Mouse (Mus musculus) midbrain, postnatal 0 days (tissue): ENCODE results near the gene Tcp11. TPM values are rescaled to one million over a fixed set of nuclear protein-coding genes. Genes with fewer than 3 reads are reported as not detected.

Source experiments
- ATAC-seq: fragments of 200-750 bp; cut with Nextera tagmentation; 2 replicates; pipeline ENCODE4 v1.8.0; 2017; ENCODE audit warnings: moderate number of reproducible peaks, mild to moderate bottlenecking, moderate TSS enrichment, moderate library complexity; ENCODE audit not compliant: low FRiP score
- DNase-seq: peaks from one replicate; pipeline ENCODE4 v3.0.0-alpha.2; 2015; ENCODE audit warnings: low spot score
- H3K27ac ChIP-seq: fragments of 300-500 bp; sonication (generic); 2 replicates; pipeline ENCODE4 v1.5.1; 2014; ENCODE audit warnings: low read depth, mild to moderate bottlenecking, low read length, mixed read lengths
- H3K27me3 ChIP-seq: fragments of 300-500 bp; sonication (generic); 2 replicates; pipeline ENCODE4 v1.6.1; 2014; ENCODE audit warnings: low read length, control low read depth, mixed read lengths; ENCODE audit not compliant: insufficient read depth
- H3K36me3 ChIP-seq: fragments of 300-500 bp; sonication (generic); 2 replicates; pipeline ENCODE4 v1.6.1; 2014; ENCODE audit warnings: low read length, control low read depth, mixed read lengths; ENCODE audit not compliant: insufficient read depth
- H3K4me1 ChIP-seq: fragments of 300-500 bp; sonication (generic); 2 replicates; pipeline ENCODE4 v1.6.1; 2014; ENCODE audit warnings: mild to moderate bottlenecking, control low read depth, antibody characterized with exemption, low read length, mixed read lengths; ENCODE audit not compliant: insufficient read depth
- H3K4me2 ChIP-seq: fragments of 300-500 bp; sonication (generic); 2 replicates; pipeline ENCODE4 v1.6.1; 2014; ENCODE audit warnings: low read depth, mild to moderate bottlenecking, low read length, mixed read lengths; ENCODE audit not compliant: poor library complexity, severe bottlenecking
- H3K4me3 ChIP-seq: fragments of 300-500 bp; sonication (generic); 2 replicates; pipeline ENCODE4 v1.5.1; 2014; ENCODE audit warnings: low read depth, mild to moderate bottlenecking, low read length, moderate library complexity
- H3K9ac ChIP-seq: fragments of 300-500 bp; sonication (generic); replicated peaks from 2 replicates; pipeline ENCODE4 v1.6.1; 2014; ENCODE audit warnings: mild to moderate bottlenecking, low read length, moderate library complexity, mixed read lengths; ENCODE audit not compliant: poor library complexity, severe bottlenecking
- H3K9me3 ChIP-seq: fragments of 300-500 bp; sonication (generic); 2 replicates; pipeline ENCODE4 v1.6.1; 2016; ENCODE audit warnings: low read length, control low read depth
- CTCF ChIP-seq: IDR thresholded peaks from 2 replicates; pipeline ENCODE4 v1.5.1; 2016; ENCODE audit warnings: antibody characterized with exemption, mild to moderate bottlenecking
- WGBS: fragments of 180-500 bp; shearing (Covaris S2); extraction: QIAGEN DNeasy Blood & Tissue Kit; methylation state at CpG from one replicate; pipeline ENCODE4 v1.1.7; 2014; 5-methylcytosine and 5-hydroxymethylcytosine counted together
- polyA plus RNA-seq: library from polyadenylated mRNA; unstranded; fragments of >200 nt; fragmentation: Nextera tagmentation; extraction: Ambion mirVana; gene quantifications from 2 replicates; pipeline ENCODE4 v1.2.1, GENCODE M21; 2015
- total RNA-seq: library from RNA; depleted of rRNA; stranded (reverse); fragments of >200 nt; gene quantifications from 2 replicates; pipeline ENCODE4 v1.2.3, GENCODE M21; 2014

Tcp11 gene
- total and polyA plus RNA-seq, 2 experiments from 2014 or later = 2.5 to 8.2 TPM

DNA sequence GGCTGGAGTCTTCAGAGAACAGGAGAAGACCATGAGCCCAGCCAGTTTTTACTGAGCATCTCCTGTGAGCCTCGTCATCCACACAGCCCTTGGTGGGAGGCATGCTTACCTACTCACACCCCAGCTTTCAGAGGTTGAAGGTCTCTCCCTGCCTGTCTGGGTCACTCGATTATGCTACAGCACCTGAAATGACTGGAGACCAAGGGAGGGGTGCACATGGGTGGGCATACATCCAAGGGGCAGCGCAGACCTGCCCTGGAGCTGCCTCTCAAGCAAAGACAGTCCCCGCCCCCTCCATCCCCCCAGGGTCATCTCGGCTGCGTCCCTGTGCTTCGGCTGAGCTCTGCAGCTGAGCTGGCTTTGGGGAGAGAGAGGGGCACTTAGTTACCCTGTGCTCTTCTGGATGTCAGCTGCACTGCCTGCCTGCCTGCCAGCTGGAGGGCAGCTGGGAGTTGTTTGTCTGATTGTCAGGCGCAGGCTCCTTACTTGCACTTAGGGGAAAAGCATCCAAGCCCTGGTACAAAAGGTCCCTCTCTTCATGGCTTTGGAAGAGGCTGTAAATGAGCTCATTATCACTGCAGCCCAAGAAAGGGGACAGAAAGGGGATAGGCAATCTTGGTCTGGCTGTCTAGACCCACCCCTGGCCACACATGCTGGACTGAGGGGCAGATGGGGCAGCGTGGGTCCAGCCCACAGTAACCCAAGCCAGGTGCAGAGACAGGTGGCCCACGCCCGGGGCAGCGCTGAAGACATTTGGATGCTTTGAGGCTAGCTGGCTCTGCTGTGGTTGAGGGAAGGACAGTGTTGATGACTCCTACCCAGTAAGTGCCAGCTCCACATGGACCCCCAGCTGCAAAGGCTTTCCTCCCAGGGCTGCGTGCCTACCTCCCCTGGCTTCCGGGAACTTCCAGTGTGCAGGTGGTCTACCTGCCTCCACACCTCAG lies 43.4 kb downstream of the Tcp11 start:
- 55% methylated on average over 14 of the region's 14 CpGs for WGBS
- no peak for TF ChIP-seq CTCF
- H3K27me3 ChIP-seq = no peaks in the 10 kb centered on the region
- no peak overlapping the region for H3K9ac ChIP-seq
- ATAC-seq (0 out of 2 replicates have a peak, but pooled peaks have one; percentile 35), DNase-seq (peak; percentile 78)
- H3K9me3 ChIP-seq = no peaks in the 10 kb centered on the region
- no peak overlapping the region for H3K4me2 ChIP-seq
- H3K4me1 ChIP-seq = peaks cover 19% of the 10 kb centered on the region
- no peaks in the 10 kb centered on the region; the same call in none of the 2 replicates for H3K36me3 ChIP-seq
- no peak overlapping the region for H3K4me3 ChIP-seq
- H3K27ac ChIP-seq = no peak overlapping the region

DNA sequence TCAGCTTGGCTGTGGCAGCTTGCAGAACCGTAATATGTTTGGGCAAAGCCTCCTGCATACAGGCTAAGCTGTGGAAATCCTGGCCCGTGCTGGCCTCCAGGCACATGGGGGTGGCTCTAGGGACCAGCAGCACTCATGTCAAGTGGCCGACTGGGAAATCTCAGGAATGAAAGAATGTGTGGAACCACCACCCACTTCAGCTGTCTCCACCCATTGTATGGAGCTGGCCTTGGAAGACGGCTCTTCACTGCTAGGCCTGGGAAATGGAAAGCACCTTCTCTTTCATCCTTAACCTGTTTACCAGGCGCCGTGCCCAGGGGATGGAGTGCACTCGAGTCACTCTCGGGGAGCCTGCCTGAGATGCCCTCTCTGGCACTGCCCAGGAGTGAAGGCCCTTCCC lies 45.5 kb downstream of the Tcp11 start:
- H3K9ac ChIP-seq = no peak overlapping the region
- no peaks in the 10 kb centered on the region for H3K27me3 ChIP-seq
- no peak for DNase-seq
- H3K27ac ChIP-seq = no peak overlapping the region
- 78% methylated on average over 8 of the region's 8 CpGs for WGBS
- no peak overlapping the region for H3K4me2 ChIP-seq
- H3K4me3 ChIP-seq = no peak overlapping the region
- no peaks in the 10 kb centered on the region; the same call in none of the 2 replicates for H3K36me3 ChIP-seq
- ATAC-seq = no peak
- no peaks in the 10 kb centered on the region for H3K9me3 ChIP-seq
- no peak for TF ChIP-seq CTCF
- peaks cover 2% of the 10 kb centered on the region for H3K4me1 ChIP-seq

DNA sequence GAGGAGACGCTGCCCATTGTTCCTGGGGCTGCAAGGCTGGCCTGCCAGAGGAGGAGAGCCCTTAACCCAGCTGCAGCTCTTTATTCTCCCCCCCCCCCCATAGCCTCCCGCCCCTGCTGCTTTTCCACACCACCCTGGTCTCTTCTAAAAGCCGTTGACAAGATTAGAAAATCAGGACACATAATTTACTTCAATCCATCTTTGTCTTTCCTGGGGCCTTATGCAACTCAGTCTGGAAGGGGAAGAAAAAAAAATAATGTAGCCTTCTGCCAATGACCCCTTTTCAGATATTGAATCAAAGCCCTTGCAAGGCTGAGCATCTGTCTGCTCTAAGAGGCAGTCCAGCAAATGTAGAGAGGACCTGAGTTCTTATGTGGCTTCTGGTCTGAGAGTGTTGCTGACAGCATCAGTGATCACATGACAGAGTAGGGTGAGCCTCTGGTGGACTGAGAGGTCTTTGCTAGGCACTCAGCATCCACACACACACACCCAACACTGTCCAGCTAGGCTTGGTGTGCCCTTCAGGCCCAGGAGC lies 47.3 kb downstream of the Tcp11 start:
- H3K4me2 ChIP-seq = no peak overlapping the region
- TF ChIP-seq CTCF = no peak
- no peaks in the 10 kb centered on the region for H3K4me1 ChIP-seq
- no peaks in the 10 kb centered on the region for H3K9me3 ChIP-seq
- no peaks in the 10 kb centered on the region for H3K27me3 ChIP-seq
- no peak overlapping the region for H3K27ac ChIP-seq
- DNase-seq (no peak), ATAC-seq (no peak)
- no peak overlapping the region for H3K9ac ChIP-seq
- H3K36me3 ChIP-seq = no peaks in the 10 kb centered on the region; the same call in none of the 2 replicates
- 36% methylated on average over 3 of the region's 3 CpGs for WGBS
- H3K4me3 ChIP-seq = no peak overlapping the region

DNA sequence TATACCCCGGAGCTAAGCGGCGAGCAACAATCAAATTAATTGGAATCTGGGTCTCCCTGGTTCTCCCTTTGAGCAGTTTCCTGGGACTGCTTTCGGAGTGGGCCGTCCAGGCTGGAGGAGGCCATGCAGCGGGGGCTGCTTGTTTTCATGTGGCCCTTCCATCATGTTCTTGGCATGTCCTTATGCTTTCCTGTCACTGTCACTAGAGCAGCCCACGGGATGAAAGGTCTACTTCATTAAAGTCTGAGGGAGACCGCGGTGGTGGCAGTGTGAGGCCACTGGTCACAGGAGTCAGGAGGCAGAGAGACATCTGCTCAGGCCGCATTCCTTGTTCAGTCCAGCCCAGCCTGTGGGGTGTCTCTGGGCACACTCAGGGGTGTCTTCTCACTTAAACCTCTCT lies 48.2 kb downstream of the Tcp11 start:
- H3K4me3 ChIP-seq = no peak overlapping the region
- no peak for TF ChIP-seq CTCF
- no peak overlapping the region for H3K27ac ChIP-seq
- H3K4me1 ChIP-seq = no peaks in the 10 kb centered on the region
- no peaks in the 10 kb centered on the region; the same call in none of the 2 replicates for H3K36me3 ChIP-seq
- H3K27me3 ChIP-seq = no peaks in the 10 kb centered on the region
- WGBS = 62% methylated on average over 10 of the region's 10 CpGs
- H3K9me3 ChIP-seq = no peaks in the 10 kb centered on the region
- H3K4me2 ChIP-seq = no peak overlapping the region
- H3K9ac ChIP-seq = no peak overlapping the region
- DNase-seq (no peak), ATAC-seq (no peak)

DNA sequence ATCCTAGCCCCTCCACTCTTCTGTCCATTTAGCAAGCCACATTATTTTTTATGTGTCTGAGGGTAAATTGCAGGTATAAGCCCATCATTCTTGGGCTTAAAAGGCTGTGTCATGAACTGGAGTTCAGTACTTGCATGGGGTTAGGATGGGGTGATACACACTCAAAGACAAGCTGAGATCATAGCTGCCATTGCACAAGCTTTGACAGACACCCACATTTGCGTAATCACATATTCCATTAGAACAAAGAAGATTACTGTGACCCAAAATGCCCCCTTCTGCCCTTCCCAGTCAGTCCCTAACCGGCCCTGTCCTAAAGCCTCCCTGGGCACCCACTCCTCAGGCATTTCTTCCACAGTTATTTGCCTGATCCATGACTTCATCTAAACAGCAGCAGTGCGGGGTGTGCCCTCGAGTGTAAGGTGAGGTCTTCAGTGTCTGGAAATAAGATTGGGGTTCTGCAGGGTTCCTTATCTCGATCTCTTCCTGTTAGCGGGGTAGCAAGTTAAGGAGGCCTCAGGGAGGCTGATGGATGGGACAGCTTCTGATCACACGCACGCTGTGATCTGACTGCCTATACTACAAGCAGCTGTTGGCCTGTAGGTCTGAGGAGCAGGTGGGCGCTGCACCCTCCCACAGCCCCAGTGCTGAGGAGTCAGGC lies 49.0 kb downstream of the Tcp11 start:
- no peak for ATAC-seq
- no peak for DNase-seq
- no peaks in the 10 kb centered on the region for H3K4me1 ChIP-seq
- H3K27me3 ChIP-seq = no peaks in the 10 kb centered on the region
- H3K36me3 ChIP-seq = no peaks in the 10 kb centered on the region; the same call in none of the 2 replicates
- TF ChIP-seq CTCF = no peak
- no peak overlapping the region for H3K4me2 ChIP-seq
- no peak overlapping the region for H3K4me3 ChIP-seq
- H3K9me3 ChIP-seq = no peaks in the 10 kb centered on the region
- no peak overlapping the region for H3K27ac ChIP-seq
- 81% methylated on average over 9 of the region's 9 CpGs for WGBS
- H3K9ac ChIP-seq = no peak overlapping the region
